Mouse (Mus musculus): Measurements from ENCODE around the gene Tril. TPM values are rescaled to one million over a fixed set of nuclear protein-coding genes. Genes with fewer than 3 reads are reported as not detected.

Gene Tril
- polyA plus RNA-seq, 1 experiment from 2014 or later: 22.2 TPM

- H3K9me3 ChIP-seq: no peaks in the 10 kb centered on the region
- no peak overlapping the region for H3K9ac ChIP-seq
- H3K4me3 ChIP-seq (replicated peaks): no peak overlapping the region
- peaks cover 14% of the 10 kb centered on the region for H3K4me1 ChIP-seq
- no peaks in the 10 kb centered on the region for H3K27me3 ChIP-seq (replicated peaks)
- no peaks in the 10 kb centered on the region for H3K36me3 ChIP-seq
- WGBS: 76% methylated on average over 5 of the region's 5 CpGs
- no peak overlapping the region for H3K27ac ChIP-seq
- H3K4me2 ChIP-seq: no peak overlapping the region
- no peak for ATAC-seq (ENCODE audit: insufficient read depth, low FRiP score, low read depth)
Observed at GRCm38 (mm10) chr6:53806021-53806420, 14.6 kb downstream of the Tril start.

GRCm38 (mm10) chr6:53804145-53804544 lies 16.5 kb downstream of the Tril start:
- no peaks in the 10 kb centered on the region for H3K9me3 ChIP-seq
- no peak overlapping the region for H3K9ac ChIP-seq
- no peaks in the 10 kb centered on the region for H3K36me3 ChIP-seq
- H3K4me2 ChIP-seq: no peak overlapping the region
- no peak overlapping the region for H3K27ac ChIP-seq
- no peak for ATAC-seq (ENCODE audit: insufficient read depth, low FRiP score, low read depth)
- H3K4me1 ChIP-seq: peaks cover 14% of the 10 kb centered on the region
- WGBS: 80% methylated on average over 6 of the region's 6 CpGs
- no peaks in the 10 kb centered on the region for H3K27me3 ChIP-seq (replicated peaks)
- H3K4me3 ChIP-seq (replicated peaks): no peak overlapping the region

- Histone ChIP-seq H3K27ac (no peak overlapping the region), H3K9me3 (no peaks in the 10 kb centered on the region), H3K4me1 (peaks cover 14% of the 10 kb centered on the region), H3K36me3 (no peaks in the 10 kb centered on the region), H3K4me3 (replicated peaks) (no peak overlapping the region), H3K9ac (no peak overlapping the region), H3K27me3 (replicated peaks) (no peaks in the 10 kb centered on the region), H3K4me2 (no peak overlapping the region)
- WGBS: 96% methylated on average over 4 of the region's 4 CpGs
- no peak for ATAC-seq (ENCODE audit: insufficient read depth, low FRiP score, low read depth)
Observed at GRCm38 (mm10) chr6:53803551-53803950, 17.1 kb downstream of the Tril start.

GRCm38 (mm10) chr6:53801893-53802286 lies 18.7 kb downstream of the Tril start:
- no peak for ATAC-seq (ENCODE audit: insufficient read depth, low FRiP score, low read depth)

GRCm38 (mm10) chr6:53801269-53801892 lies 19.2 kb downstream of the Tril start:
- H3K36me3 ChIP-seq: no peaks in the 10 kb centered on the region
- ATAC-seq (ENCODE audit: insufficient read depth, low FRiP score, low read depth): no peak
- H3K4me3 ChIP-seq (replicated peaks): no peak overlapping the region
- no peaks in the 10 kb centered on the region for H3K27me3 ChIP-seq (replicated peaks)
- H3K4me2 ChIP-seq: no peak overlapping the region
- H3K4me1 ChIP-seq: peaks cover 8% of the 10 kb centered on the region; the same call in 1 of the 2 replicates
- WGBS: 58% methylated on average over 4 of the region's 4 CpGs
- no peak overlapping the region for H3K9ac ChIP-seq
- no peaks in the 10 kb centered on the region for H3K9me3 ChIP-seq
- H3K27ac ChIP-seq: no peak overlapping the region

More at GRCm38 (mm10) chr6:53801893-53802286, 18.7 kb downstream of the Tril start:
- Histone ChIP-seq H3K4me3 (replicated peaks) (no peak overlapping the region), H3K27ac (no peak overlapping the region), H3K9me3 (no peaks in the 10 kb centered on the region), H3K4me2 (no peak overlapping the region), H3K27me3 (replicated peaks) (no peaks in the 10 kb centered on the region), H3K4me1 (peaks cover 13% of the 10 kb centered on the region), H3K36me3 (no peaks in the 10 kb centered on the region), H3K9ac (no peak overlapping the region)
- 48% methylated on average over 5 of the region's 5 CpGs for WGBS

GRCm38 (mm10) chr6:53798865-53799264 lies 21.8 kb downstream of the Tril start:
- H3K9ac ChIP-seq: no peak overlapping the region
- no peaks in the 10 kb centered on the region for H3K9me3 ChIP-seq
- H3K27me3 ChIP-seq (replicated peaks): 0 out of 2 replicates have a peak, but pooled peaks cover 6% of the 10 kb centered on the region
- H3K4me2 ChIP-seq: no peak overlapping the region
- ATAC-seq (ENCODE audit: insufficient read depth, low FRiP score, low read depth): no peak
- H3K36me3 ChIP-seq: no peaks in the 10 kb centered on the region
- H3K4me1 ChIP-seq: 0 out of 2 replicates have a peak, but pooled peaks cover 6% of the 10 kb centered on the region
- H3K4me3 ChIP-seq (replicated peaks): no peak overlapping the region
- no peak overlapping the region for H3K27ac ChIP-seq
- WGBS: 83% methylated on average over 3 of the region's 3 CpGs

- Histone ChIP-seq H3K9me3 (no peaks in the 10 kb centered on the region), H3K4me1 (0 out of 2 replicates have a peak, but pooled peaks cover 5% of the 10 kb centered on the region), H3K4me3 (replicated peaks) (no peak overlapping the region), H3K27ac (no peak overlapping the region), H3K4me2 (no peak overlapping the region), H3K36me3 (no peaks in the 10 kb centered on the region), H3K9ac (no peak overlapping the region), H3K27me3 (replicated peaks) (0 out of 2 replicates have a peak, but pooled peaks cover 6% of the 10 kb centered on the region)
- ATAC-seq (ENCODE audit: insufficient read depth, low FRiP score, low read depth): no peak
- 68% methylated on average over 3 of the region's 3 CpGs for WGBS
Observed at GRCm38 (mm10) chr6:53796835-53797234, 23.8 kb downstream of the Tril start.

GRCm38 (mm10) chr6:53795788-53796187 lies 24.8 kb downstream of the Tril start:
- Histone ChIP-seq H3K27ac (no peak overlapping the region), H3K4me1 (no peaks in the 10 kb centered on the region), H3K4me3 (replicated peaks) (no peak overlapping the region), H3K27me3 (replicated peaks) (0 out of 2 replicates have a peak, but pooled peaks cover 6% of the 10 kb centered on the region), H3K9ac (no peak overlapping the region), H3K4me2 (no peak overlapping the region), H3K36me3 (no peaks in the 10 kb centered on the region), H3K9me3 (no peaks in the 10 kb centered on the region)
- ATAC-seq (ENCODE audit: insufficient read depth, low FRiP score, low read depth): no peak
- WGBS: 25% methylated on average over 5 of the region's 5 CpGs

- no peak overlapping the region for H3K9ac ChIP-seq
- 46% methylated on average over 11 of the region's 11 CpGs for WGBS
- no peak overlapping the region for H3K27ac ChIP-seq
- no peak for ATAC-seq (ENCODE audit: insufficient read depth, low FRiP score, low read depth)
- no peaks in the 10 kb centered on the region for H3K9me3 ChIP-seq
- H3K4me3 ChIP-seq (replicated peaks): no peak overlapping the region
- H3K36me3 ChIP-seq: no peaks in the 10 kb centered on the region
- 0 out of 2 replicates have a peak, but pooled peaks cover 6% of the 10 kb centered on the region for H3K27me3 ChIP-seq (replicated peaks)
- 0 out of 2 replicates have a peak overlapping the region, but pooled peaks have one; percentile 28 for H3K4me2 ChIP-seq
- no peaks in the 10 kb centered on the region for H3K4me1 ChIP-seq
Observed at GRCm38 (mm10) chr6:53795078-53795477, 25.6 kb downstream of the Tril start.

GRCm38 (mm10) chr6:53794323-53794971 lies 26.2 kb downstream of the Tril start:
- H3K4me2 ChIP-seq: 0 out of 2 replicates have a peak overlapping the region, but pooled peaks have one; percentile 28
- no peaks in the 10 kb centered on the region for H3K9me3 ChIP-seq
- no peaks in the 10 kb centered on the region for H3K36me3 ChIP-seq
- 0 out of 2 replicates have a peak, but pooled peaks cover 6% of the 10 kb centered on the region for H3K27me3 ChIP-seq (replicated peaks)
- H3K27ac ChIP-seq: no peak overlapping the region
- H3K9ac ChIP-seq: no peak overlapping the region
- no peak for ATAC-seq (ENCODE audit: insufficient read depth, low FRiP score, low read depth)
- H3K4me1 ChIP-seq: no peaks in the 10 kb centered on the region
- H3K4me3 ChIP-seq (replicated peaks): no peak overlapping the region
- WGBS: 12% methylated on average over 17 of the region's 17 CpGs

GRCm38 (mm10) chr6:53782880-53783539 lies 37.6 kb downstream of the Tril start:
- Histone ChIP-seq H3K27ac (no peak overlapping the region), H3K36me3 (no peaks in the 10 kb centered on the region), H3K4me3 (replicated peaks) (no peak overlapping the region), H3K4me1 (no peaks in the 10 kb centered on the region), H3K9ac (no peak overlapping the region), H3K4me2 (no peak overlapping the region), H3K9me3 (no peaks in the 10 kb centered on the region), H3K27me3 (replicated peaks) (no peaks in the 10 kb centered on the region)
- ATAC-seq (ENCODE audit: insufficient read depth, low FRiP score, low read depth): no peak
- 44% methylated on average over 16 of the region's 16 CpGs for WGBS

GRCm38 (mm10) chr6:53782273-53782672 lies 38.4 kb downstream of the Tril start:
- no peak overlapping the region for H3K4me2 ChIP-seq
- H3K4me3 ChIP-seq (replicated peaks): no peak overlapping the region
- H3K9me3 ChIP-seq: no peaks in the 10 kb centered on the region
- WGBS: 91% methylated on average over 5 of the region's 5 CpGs
- ATAC-seq (ENCODE audit: insufficient read depth, low FRiP score, low read depth): no peak
- H3K27ac ChIP-seq: no peak overlapping the region
- H3K36me3 ChIP-seq: no peaks in the 10 kb centered on the region
- no peaks in the 10 kb centered on the region for H3K4me1 ChIP-seq
- no peaks in the 10 kb centered on the region for H3K27me3 ChIP-seq (replicated peaks)
- no peak overlapping the region for H3K9ac ChIP-seq
